Mouse (Mus musculus) cortical plate, adult 2 months (tissue): ENCODE results near the gene Gm36210.

Experiments used
- CTCF ChIP-seq: fragments of 200-500 bp; IDR thresholded peaks from 2 replicates; pipeline ENCODE4 v1.5.1; 2011; ENCODE audit warnings: mild to moderate bottlenecking, control low read depth, low read length; ENCODE audit not compliant: insufficient read depth; ENCODE audit errors: extremely low read depth
- POLR2A ChIP-seq: fragments of 200-500 bp; IDR thresholded peaks from 2 replicates; pipeline ENCODE4 v1.6.1; 2011; ENCODE audit warnings: mild to moderate bottlenecking, low read length, control low read depth; ENCODE audit not compliant: insufficient read depth; ENCODE audit errors: extremely low read depth

DNA sequence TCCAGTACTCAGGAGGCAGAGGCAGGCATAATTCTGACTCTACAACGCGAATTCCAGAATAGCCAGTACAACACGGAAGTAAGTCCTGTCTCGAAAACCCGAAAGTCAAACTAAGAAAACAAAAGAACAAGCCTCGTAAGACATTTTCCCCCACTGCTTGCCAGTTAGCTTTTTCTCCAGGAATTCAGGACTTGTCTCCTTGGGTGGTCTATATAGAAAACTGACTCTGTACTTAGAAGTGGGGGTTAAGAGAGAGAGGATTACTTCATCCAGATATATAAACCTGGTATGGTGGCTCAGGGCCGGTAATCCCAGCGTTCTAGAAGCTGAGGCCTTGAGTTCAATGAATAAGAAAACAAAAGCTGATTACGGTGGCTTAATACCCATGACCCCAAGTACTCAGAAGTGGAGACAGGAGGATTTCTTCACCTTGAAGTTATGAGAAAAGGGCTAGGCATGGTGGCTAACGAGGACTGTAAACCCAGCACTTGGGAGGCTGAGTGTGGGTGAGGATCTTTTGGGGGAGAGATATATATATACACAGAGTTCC, 39.6 kb downstream of the Gm36210 start:
- TF ChIP-seq POLR2A (no peak), CTCF (no peak)
